Mouse (Mus musculus) ZHBTc4 (cell line): ENCODE results near the gene Grin3b.
"Not testable (repeated sequence)": the region's sequence is repeated elsewhere in the genome, so short reads cannot be mapped to it uniquely, and the experiment has no call there.

Source experiments
- DNase-seq: peaks from one replicate; pipeline ENCODE4 v3.0.0-alpha.2; 2011; ENCODE audit warnings: low read depth, low spot score

Grin3b gene

DNA sequence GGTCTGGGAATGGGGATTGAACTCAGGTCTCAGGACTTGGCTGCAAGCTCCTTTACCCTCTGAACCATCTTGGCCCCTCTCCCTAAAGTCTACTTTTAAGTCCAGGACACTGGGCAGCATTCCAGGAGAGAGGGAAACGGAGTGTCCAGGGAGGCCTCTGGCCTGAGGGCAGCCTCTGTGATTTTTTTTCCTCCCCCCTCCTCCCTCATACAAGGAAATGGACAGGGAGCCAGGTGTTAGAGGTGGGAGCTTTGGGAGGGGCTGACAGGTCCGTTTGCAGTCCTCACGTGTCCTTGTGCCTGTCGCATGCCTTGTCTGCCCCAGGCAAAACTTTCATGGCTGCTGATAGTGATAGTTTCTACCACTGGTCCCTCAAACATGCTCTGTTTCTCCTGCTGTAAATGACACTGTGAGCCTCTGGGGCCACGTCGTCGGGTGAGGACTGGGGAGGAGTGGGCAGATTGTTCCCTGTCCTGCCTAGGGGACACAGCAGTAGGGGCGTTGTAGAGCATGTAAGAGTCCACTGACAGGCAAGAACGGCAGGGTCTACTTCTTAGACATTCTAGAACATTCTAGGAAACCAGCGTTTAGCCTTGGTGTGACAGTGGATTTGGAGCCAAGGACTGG lies 34.1 kb upstream of the Grin3b start:
- no peak for DNase-seq

GRCm38 (mm10) chr10:79936911-79937441 lies 33.5 kb upstream of the Grin3b start:
- no peak for DNase-seq

GRCm38 (mm10) chr10:79937775-79938526 lies 32.6 kb upstream of the Grin3b start:
- no peak for DNase-seq

GRCm38 (mm10) chr10:79940749-79941148 lies 29.8 kb upstream of the Grin3b start:
- DNase-seq, result no peak

DNA sequence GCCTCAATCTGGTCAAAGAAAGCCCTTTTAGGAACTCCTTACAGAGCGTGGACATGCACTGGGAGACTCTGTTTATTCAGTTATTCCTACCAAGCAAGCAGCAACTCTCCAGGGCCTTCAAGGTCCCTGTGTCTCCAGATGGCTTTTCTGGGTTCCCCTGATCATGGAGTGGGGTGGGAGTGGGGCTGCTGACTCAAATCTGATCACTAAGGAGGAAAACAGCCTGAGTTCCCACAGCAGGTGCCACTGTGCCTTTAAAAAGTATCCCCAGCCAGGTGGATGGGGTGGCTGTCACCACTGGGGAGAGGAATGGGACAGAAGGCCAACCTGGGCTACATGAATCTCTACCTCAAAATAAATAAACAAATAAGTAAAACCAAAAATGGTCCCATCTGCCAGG lies 27.5 kb upstream of the Grin3b start:
- DNase-seq, result no peak

GRCm38 (mm10) chr10:79943471-79943901 lies 27.0 kb upstream of the Grin3b start:
- no peak for DNase-seq

GRCm38 (mm10) chr10:79945507-79946234 lies 24.8 kb upstream of the Grin3b start:
- no peak for DNase-seq

- DNase-seq, result no peak
These were observed 23.7 kb upstream of the Grin3b start for GRCm38 (mm10) chr10:79946752-79947322.

GRCm38 (mm10) chr10:79947502-79947901 lies 23.0 kb upstream of the Grin3b start:
- no peak for DNase-seq

- DNase-seq, result no peak
These were observed 20.6 kb upstream of the Grin3b start for GRCm38 (mm10) chr10:79949873-79950272.

GRCm38 (mm10) chr10:79950661-79951060 lies 19.9 kb upstream of the Grin3b start:
- DNase-seq, result no peak

DNA sequence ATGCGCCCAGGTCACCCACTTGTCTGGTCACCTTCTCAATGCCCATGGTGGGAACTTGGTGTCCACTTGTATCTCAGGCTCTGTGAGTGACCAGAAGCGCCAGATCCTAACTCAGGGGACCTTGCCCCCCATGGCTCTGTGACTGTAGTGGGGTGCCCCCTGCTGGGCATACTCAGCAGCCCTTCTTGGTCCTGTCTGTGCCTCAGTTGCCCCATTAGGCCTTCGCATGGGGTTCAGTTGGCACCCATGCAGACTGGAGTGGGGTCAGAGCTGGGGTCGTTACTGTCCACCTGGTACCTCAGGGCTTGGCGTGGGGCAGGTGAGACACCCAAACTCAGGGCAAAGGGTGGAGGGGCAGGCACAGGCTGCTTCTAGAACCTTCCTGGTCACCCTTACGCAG lies 16.6 kb upstream of the Grin3b start:
- no peak for DNase-seq

DNA sequence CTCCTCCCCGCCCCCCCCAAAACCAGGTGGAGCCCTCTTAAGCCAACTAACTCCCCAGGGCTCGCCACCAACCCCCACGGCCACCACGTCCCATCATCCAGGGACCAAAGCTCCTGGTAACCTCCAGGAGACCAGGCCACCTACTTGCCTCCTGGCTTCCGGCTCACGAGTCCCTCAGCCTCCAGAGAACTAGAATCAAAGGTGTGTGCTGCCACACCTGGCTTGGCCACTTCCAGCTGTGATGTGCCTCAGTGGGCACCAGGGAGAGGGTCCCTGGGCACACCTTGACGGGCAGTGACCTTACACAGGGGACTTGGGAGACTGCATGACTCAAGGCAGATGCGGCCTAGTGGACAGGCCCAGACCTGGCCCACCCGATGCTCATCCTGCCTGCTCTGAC lies 14.8 kb upstream of the Grin3b start:
- DNase-seq, result no peak

GRCm38 (mm10) chr10:79956643-79957154 lies 13.8 kb upstream of the Grin3b start:
- DNase-seq, result no peak

GRCm38 (mm10) chr10:79958140-79958816 lies 12.2 kb upstream of the Grin3b start:
- DNase-seq, result peak; percentile 91

DNA sequence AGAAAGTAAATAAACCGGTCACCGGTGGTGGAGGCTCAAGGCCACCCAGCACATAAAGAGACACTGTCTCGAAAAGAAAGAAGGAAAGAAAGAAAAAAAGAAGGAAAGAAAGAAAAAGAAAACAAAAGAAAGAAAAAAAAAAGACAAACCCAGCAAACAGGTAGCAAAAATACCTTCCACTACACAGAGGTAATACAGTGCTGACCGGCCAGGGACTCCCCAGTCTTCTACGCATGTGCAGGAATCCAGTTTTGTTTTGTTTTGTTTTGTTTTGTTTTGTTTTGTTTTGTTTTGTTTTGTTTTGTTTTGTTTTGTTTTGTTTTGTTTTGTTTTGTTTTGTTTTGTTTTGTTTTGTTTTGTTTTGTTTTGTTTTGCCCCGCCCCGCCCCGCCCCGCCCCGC lies 11.1 kb upstream of the Grin3b start:
- not testable (repeated sequence) for DNase-seq

GRCm38 (mm10) chr10:79959847-79960601 lies 10.5 kb upstream of the Grin3b start, which contains the start of gene Wdr18:
TSS of gene Wdr18 (plus strand) at chr10:79960152.
- peak; percentile 100 for DNase-seq

DNA sequence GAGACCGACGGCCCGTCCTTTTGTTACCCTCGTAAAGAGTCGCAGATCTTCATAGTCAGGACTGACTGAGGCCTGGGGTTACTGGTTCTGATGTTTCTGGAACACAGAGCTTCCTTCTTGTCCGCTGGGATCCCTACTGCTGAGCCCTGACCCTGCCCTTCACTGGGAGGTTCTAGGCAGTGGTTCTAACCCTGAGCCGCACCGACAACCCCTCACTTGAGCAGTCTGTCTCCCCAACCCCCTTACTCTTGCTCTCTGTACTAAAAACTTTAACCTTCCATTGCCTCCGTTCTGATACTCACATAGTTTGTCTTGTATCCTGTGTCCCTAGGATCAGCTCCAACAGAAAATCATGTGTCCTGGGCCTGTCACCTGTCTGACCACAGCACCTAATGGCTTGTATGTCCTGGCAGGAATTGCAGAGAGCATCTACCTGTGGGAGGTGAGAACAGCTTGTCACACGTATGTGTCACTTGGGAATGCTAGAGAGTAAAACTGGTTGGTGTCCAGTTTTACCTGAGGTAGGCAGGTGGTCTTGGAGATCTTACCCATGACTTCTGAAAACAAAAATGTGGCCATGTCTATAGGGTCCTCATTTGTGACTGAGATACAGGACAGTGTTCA lies 9.7 kb upstream of the Grin3b start:
- DNase-seq, result no peak

GRCm38 (mm10) chr10:79964727-79965126 lies 5.8 kb upstream of the Grin3b start:
- DNase-seq, result no peak

DNA sequence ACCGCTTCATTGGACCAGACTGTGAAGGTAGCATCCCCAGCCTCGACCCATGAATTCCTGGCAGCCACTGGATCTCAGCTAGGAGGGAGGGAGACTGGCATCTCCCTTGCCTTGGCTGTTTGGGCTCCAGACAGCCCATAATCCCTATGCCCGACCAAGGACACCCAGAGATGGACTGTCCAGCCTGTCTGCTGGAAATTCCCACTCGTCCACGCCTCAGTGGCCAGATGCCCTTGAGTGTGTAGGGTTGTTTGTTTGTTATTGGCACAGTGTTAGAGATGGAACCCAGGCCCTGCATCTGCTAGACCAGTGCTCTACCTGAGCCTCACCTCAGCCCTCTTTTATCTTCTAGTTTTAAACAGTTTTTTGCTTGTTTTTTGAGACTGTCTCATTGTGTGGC lies 5.2 kb upstream of the Grin3b start:
- DNase-seq, result no peak
